Comparison of ENCODE assay signal across 11 mouse cellular contexts in the genomic region with DNA sequence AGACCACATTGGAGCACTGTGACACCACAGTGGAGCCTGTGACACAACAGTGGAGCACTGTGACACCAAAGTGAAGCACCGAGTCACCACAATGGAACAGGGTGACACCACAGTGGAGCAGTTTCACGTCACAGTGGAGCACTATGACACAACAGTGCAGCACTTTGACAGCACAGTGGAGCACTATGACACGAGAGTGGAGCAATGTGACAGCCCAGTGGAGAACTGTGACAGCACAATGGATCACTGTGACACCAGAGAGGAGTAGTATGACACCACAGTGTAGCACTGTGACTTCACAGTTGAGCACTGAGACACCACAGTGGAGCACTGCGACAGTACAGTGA.
A peak's percentile ranks its signal among the peaks of the same experiment; 100 is the strongest.
DNase-seq lines count a peak whose midpoint lies in the region; ATAC-seq lines count a peak whose summit lies in the region.
"Had no signal": no experiment of that assay in that cellular context is flagged by ENCODE, and none has a peak within 500 bp of the region (broad histone marks: within the 10 kb centered on the region; RNA-seq: fewer than 3 reads in every experiment).

No protein-coding gene starts in this region.

- no peaks in the 10 kb centered on the region for H3K27me3 ChIP-seq in heart, embryonic 11.5 days (ENCODE audit: control insufficient read depth, insufficient read depth, low read length)
- H3K27me3 ChIP-seq in midbrain, embryonic 11.5 days (ENCODE audit: control insufficient read depth, insufficient read depth, low read length): no peaks in the 10 kb centered on the region
- no peaks in the 10 kb centered on the region for H3K27me3 ChIP-seq in midbrain, embryonic 10.5 days (ENCODE audit: low read depth, poor library complexity, severe bottlenecking)
- H3K27me3 ChIP-seq in heart, embryonic 12.5 days (replicated peaks): no peaks in the 10 kb centered on the region
- H3K27me3 ChIP-seq in midbrain, embryonic 15.5 days (replicated peaks): no peaks in the 10 kb centered on the region
- H3K27me3 ChIP-seq: limb, embryonic 12.5 days; stomach, embryonic 15.5 days had no signal

- no peak overlapping the region for H3K27ac ChIP-seq in heart, embryonic 11.5 days (ENCODE audit: low read depth, low read length)
- H3K27ac ChIP-seq in midbrain, embryonic 11.5 days (ENCODE audit: low read depth, low read length): no peak overlapping the region
- H3K27ac ChIP-seq in midbrain, embryonic 10.5 days (replicated peaks): no peak overlapping the region
- no peak overlapping the region for H3K27ac ChIP-seq in heart, embryonic 12.5 days (ENCODE audit: poor library complexity, severe bottlenecking)
- no peak overlapping the region for H3K27ac ChIP-seq in midbrain, embryonic 15.5 days
- H3K27ac ChIP-seq: limb, embryonic 12.5 days; stomach, embryonic 15.5 days had no signal

- peak; percentile 36; the same call in 1 of the 2 replicates for ATAC-seq in heart, embryonic 11.5 days (replicated peaks; ENCODE audit: insufficient number of reproducible peaks, low FRiP score, low TSS enrichment)
- peak; percentile 3; the same call in 1 of the 2 replicates for ATAC-seq in midbrain, embryonic 11.5 days (ENCODE audit: low FRiP score)
- ATAC-seq in heart, embryonic 12.5 days (ENCODE audit: insufficient number of reproducible peaks, low FRiP score): peak; percentile 7; the same call in 1 of the 2 replicates
- peak; percentile 6; the same call in 1 of the 2 replicates for ATAC-seq in midbrain, embryonic 15.5 days (replicated peaks)
- ATAC-seq in megakaryocyte progenitor cell, adult 5-6 weeks (replicated peaks; ENCODE audit: poor library complexity): no peak

- no peak for DNase-seq in heart, postnatal 25 days (ENCODE audit: low spot score)
- DNase-seq in midbrain, embryonic 11.5 days (ENCODE audit: low spot score, missing footprints): peak; percentile 72
- no peak for DNase-seq in midbrain, embryonic 10.5 days (ENCODE audit: low spot score)
- DNase-seq in left cerebral cortex, adult 11 months (ENCODE audit: low spot score): no peak
- DNase-seq: cerebellum, adult 8-10 months had no signal

- H3K36me3 ChIP-seq in heart, embryonic 11.5 days (ENCODE audit: control insufficient read depth, insufficient read depth, low read length): peaks cover 6% of the 10 kb centered on the region; the same call in 1 of the 2 replicates
- no peaks in the 10 kb centered on the region for H3K36me3 ChIP-seq in midbrain, embryonic 11.5 days (ENCODE audit: control insufficient read depth, insufficient read depth, low read length)
- no peaks in the 10 kb centered on the region for H3K36me3 ChIP-seq in midbrain, embryonic 10.5 days
- H3K36me3 ChIP-seq in heart, embryonic 12.5 days: no peaks in the 10 kb centered on the region
- H3K36me3 ChIP-seq in midbrain, embryonic 15.5 days (replicated peaks): no peaks in the 10 kb centered on the region
- H3K36me3 ChIP-seq: limb, embryonic 12.5 days; stomach, embryonic 15.5 days had no signal

- H3K4me2 ChIP-seq in heart, embryonic 11.5 days: no peak overlapping the region
- no peak overlapping the region for H3K4me2 ChIP-seq in midbrain, embryonic 11.5 days
- no peak overlapping the region for H3K4me2 ChIP-seq in heart, embryonic 12.5 days
- no peak overlapping the region for H3K4me2 ChIP-seq in midbrain, embryonic 15.5 days
- H3K4me2 ChIP-seq: limb, embryonic 12.5 days; stomach, embryonic 15.5 days had no signal

- intact Hi-C loops in heart, postnatal 25 days (cut with DNase I): no loop called here

- H3K4me3 ChIP-seq in heart, embryonic 11.5 days (ENCODE audit: low read depth, low read length): no peak overlapping the region
- no peak overlapping the region for H3K4me3 ChIP-seq in midbrain, embryonic 11.5 days (ENCODE audit: low read depth, low read length)
- H3K4me3 ChIP-seq in midbrain, embryonic 10.5 days: no peak overlapping the region
- H3K4me3 ChIP-seq in heart, embryonic 12.5 days: no peak overlapping the region
- H3K4me3 ChIP-seq in midbrain, embryonic 15.5 days: no peak overlapping the region
- H3K4me3 ChIP-seq: limb, embryonic 12.5 days; stomach, embryonic 15.5 days had no signal

- 59% methylated on average over 4 of the region's 4 CpGs for WGBS in heart, embryonic 11.5 days (ENCODE audit: insufficient replicate concordance)
- 68% methylated on average over 4 of the region's 4 CpGs for WGBS in midbrain, embryonic 11.5 days
- 62% methylated on average over 4 of the region's 4 CpGs for WGBS in midbrain, embryonic 10.5 days
- WGBS in heart, embryonic 12.5 days: 46% methylated on average over 4 of the region's 4 CpGs
- 58% methylated on average over 4 of the region's 4 CpGs for WGBS in midbrain, embryonic 15.5 days

- H3K9me3 ChIP-seq in heart, embryonic 11.5 days (replicated peaks; ENCODE audit: control insufficient read depth, low read length): peaks cover 67% of the 10 kb centered on the region
- H3K9me3 ChIP-seq in midbrain, embryonic 11.5 days (ENCODE audit: control insufficient read depth, low read length): peaks cover 65% of the 10 kb centered on the region
- H3K9me3 ChIP-seq in midbrain, embryonic 10.5 days (replicated peaks): peaks cover 68% of the 10 kb centered on the region
- H3K9me3 ChIP-seq in heart, embryonic 12.5 days (replicated peaks): peaks cover 66% of the 10 kb centered on the region
- H3K9me3 ChIP-seq in midbrain, embryonic 15.5 days: peaks cover 63% of the 10 kb centered on the region

- no peak overlapping the region for H3K9ac ChIP-seq in heart, embryonic 11.5 days (ENCODE audit: low read depth, low read length)
- no peak overlapping the region for H3K9ac ChIP-seq in midbrain, embryonic 11.5 days (ENCODE audit: low read length)
- no peak overlapping the region for H3K9ac ChIP-seq in heart, embryonic 12.5 days
- H3K9ac ChIP-seq in midbrain, embryonic 15.5 days: no peak overlapping the region
- H3K9ac ChIP-seq: limb, embryonic 12.5 days; stomach, embryonic 15.5 days had no signal

- no peaks in the 10 kb centered on the region for H3K4me1 ChIP-seq in heart, embryonic 11.5 days (ENCODE audit: control insufficient read depth, insufficient read depth, low read length)
- no peaks in the 10 kb centered on the region for H3K4me1 ChIP-seq in midbrain, embryonic 11.5 days (ENCODE audit: control insufficient read depth, insufficient read depth, low read length)
- no peaks in the 10 kb centered on the region for H3K4me1 ChIP-seq in midbrain, embryonic 10.5 days
- H3K4me1 ChIP-seq in heart, embryonic 12.5 days (replicated peaks): no peaks in the 10 kb centered on the region
- no peaks in the 10 kb centered on the region for H3K4me1 ChIP-seq in midbrain, embryonic 15.5 days
- H3K4me1 ChIP-seq: limb, embryonic 12.5 days; stomach, embryonic 15.5 days had no signal
